Mouse (Mus musculus) cerebellum, adult 9-10 months (tissue): ENCODE results near the gene Gm37240.

Experiments
- DNase-seq: peaks from one replicate; pipeline ENCODE4 v3.0.0; 2022

The Gm37240 gene

DNA sequence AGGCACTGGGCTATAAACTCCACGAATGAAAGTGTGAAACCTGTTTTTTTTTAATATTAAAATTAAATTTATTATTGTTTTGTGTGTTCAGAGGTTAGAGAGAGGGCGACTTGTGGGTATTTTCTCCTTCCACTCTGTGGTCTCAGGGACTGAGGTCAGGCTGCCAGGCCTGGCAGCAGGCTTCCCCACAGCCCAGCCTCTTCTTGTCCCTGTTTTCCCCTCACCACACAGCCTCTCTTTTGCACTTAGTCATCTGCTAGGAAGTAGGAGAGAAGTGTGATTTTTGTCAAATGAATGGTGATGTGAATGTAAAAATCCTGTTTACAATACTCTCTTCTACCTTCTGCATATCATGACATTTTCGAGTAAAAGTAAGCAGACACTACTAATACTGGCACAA lies 1079.5 kb downstream of the Gm37240 start:
- no peak for DNase-seq

GRCm38 (mm10) chr3:84806206-84806605 lies 1081.1 kb downstream of the Gm37240 start:
- DNase-seq = no peak

GRCm38 (mm10) chr3:84804036-84804435 lies 1083.3 kb downstream of the Gm37240 start:
- no peak for DNase-seq

DNA sequence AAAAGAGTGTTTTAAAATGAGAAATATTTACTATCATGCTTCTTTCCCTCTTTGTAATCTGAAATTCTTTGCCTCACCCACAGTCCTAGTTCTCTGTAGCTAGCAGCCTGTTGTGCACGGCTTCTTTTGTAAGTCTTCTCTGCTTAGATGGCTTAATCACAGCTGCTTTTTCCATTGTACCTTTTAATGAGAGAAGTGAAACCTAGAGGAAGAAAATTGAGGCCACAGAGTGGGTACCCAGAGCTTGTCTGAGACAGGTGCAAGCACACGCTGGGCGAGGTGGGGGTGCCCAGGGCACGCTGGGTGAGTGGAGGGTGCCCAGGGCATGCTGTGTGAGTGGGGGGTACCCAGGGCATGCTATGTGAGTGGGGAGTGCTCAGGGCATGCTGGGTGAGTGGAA lies 1099.4 kb downstream of the Gm37240 start:
- DNase-seq = no peak

- no peak for DNase-seq
Measured at GRCm38 (mm10) chr3:84776084-84776483, 1111.2 kb downstream of the Gm37240 start.

DNA sequence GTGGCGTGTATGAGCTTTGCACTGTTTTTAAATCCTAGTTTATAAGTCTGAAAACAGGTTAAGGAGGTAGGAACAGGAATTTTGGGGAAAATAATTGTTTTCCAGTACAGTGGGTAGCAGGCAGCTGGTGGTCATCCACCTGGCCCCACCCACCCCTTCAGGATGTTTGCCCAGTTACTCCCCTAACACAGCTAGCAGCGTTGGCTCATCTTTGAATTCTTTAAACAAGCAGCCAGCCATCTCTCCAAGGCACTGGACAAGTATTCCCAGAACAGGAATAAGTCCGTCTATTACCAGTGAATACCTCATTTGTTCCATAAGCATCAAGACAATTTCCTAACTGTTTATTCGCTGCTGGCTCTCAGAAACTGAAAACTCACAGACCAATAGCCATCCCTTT lies 1111.7 kb downstream of the Gm37240 start:
- DNase-seq = no peak

GRCm38 (mm10) chr3:84775067-84775423 lies 1112.3 kb downstream of the Gm37240 start:
- DNase-seq = no peak

- no peak for DNase-seq
Measured at GRCm38 (mm10) chr3:84774246-84775066, 1112.9 kb downstream of the Gm37240 start.

GRCm38 (mm10) chr3:84771980-84772379 lies 1115.3 kb downstream of the Gm37240 start:
- DNase-seq = no peak

DNA sequence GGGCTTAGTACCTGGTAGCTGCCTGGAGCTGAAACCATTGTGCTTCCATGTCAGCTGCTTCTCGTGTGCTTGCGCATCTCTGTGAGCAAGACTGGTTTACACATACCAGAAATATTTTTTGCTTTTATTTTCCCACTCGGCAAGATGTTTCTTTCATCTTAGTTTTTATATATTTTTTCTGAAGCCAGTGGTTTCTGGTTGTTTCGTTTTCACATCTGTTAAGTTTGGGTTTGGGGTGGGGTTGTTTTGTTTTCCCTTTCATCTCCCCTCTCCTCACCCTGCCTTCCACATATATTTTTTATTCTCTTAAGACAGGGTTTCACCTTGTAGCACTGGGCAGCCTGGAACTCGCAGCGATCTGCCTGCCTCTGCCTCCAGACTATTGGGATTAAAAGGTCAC lies 1116.8 kb downstream of the Gm37240 start:
- no peak for DNase-seq

DNA sequence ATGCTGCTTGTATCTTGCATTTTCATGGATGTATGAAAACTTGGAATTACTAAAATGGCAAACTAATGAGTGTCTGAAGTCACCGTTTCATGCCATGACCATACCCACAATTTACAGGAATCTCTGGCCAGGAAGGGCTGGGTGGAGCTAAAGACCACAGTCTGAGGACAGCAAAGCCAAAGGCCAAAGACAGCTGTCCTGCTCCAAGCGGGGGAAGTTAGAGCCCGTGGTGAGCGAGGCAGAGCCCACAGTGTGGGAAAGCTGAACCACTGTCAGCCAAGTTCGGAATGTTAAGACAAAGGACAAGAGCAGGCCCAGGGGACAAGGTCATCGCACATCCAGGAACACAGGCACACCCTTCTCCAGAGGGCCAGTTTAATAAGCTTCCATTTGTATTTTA lies 1117.9 kb downstream of the Gm37240 start:
- no peak for DNase-seq

DNA sequence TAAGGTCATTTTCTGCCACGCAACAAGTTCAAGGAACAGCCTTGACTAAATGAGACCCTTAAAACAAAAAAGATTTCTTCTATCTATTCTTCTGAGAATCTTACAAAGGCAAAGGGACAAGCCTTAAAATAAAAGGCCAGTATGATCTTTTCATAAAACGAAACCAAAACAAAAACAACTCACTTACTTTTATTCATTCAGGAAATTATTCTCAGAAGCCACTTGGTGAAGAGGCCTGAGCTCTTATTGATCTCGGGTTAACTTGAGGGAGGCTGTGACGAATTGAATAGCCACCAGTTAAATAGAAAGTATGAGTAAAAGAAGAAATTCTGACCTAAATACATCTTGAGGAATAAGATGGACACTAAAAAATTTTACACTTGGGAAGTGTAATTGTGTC lies 1118.4 kb downstream of the Gm37240 start:
- no peak for DNase-seq

DNA sequence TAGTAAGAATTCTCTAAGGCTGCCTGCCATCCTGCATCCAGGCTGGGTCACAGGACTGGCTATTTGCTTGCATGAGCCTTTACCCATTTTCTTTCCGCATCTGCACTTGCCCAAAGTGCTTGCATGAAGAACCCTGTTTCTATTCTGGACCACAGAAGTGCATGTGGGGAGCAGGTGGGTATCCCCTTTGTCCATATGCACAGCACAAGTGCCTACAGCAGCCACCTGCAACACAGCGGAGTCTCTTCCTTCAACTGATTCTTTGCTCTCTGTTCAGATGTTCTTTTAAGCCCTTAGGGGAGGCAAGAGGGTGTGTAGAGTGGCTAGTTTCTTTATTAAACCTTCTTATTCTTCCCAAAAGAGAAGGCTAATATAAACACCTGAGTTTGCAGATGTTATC lies 1133.5 kb downstream of the Gm37240 start:
- no peak for DNase-seq

- no peak for DNase-seq
Measured at GRCm38 (mm10) chr3:84749222-84749621, 1138.1 kb downstream of the Gm37240 start.

GRCm38 (mm10) chr3:84748139-84748538 lies 1139.2 kb downstream of the Gm37240 start:
- no peak for DNase-seq

DNA sequence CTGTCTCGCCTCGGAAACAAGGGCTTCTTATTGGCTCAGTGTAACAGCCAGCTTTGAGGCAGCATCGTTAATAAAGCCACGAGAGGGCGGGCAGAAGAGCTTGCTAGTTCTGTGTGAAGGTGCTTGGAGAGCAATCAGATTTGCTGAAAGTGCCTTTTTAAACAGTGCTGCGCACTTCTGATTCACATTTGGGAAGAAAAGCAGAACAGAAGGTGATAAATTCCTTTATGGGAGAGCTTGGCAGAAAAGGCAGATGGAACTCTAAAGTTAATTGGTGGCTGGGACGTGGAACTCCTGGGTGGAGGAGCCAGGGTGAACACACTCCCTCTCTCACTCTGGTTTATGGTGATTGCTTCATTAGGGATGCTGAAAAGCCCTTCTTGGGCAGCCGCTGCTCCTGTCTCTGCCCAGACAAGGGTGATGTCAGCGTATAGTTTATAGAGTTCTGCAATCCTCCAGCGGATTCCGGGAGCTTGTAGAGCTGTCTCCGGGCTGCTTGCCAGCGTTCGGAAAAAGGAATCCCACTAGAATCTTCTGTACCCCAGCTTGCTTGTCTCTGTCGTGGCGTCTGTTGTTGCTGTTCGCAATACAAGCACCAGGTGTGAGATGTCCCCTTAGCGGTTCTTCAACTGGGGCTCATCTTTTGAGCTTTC lies 1141.7 kb downstream of the Gm37240 start:
- no peak for DNase-seq

GRCm38 (mm10) chr3:84744707-84745106 lies 1142.6 kb downstream of the Gm37240 start:
- no peak for DNase-seq

- DNase-seq = no peak
Measured at GRCm38 (mm10) chr3:84740050-84740596, 1147.2 kb downstream of the Gm37240 start.

DNA sequence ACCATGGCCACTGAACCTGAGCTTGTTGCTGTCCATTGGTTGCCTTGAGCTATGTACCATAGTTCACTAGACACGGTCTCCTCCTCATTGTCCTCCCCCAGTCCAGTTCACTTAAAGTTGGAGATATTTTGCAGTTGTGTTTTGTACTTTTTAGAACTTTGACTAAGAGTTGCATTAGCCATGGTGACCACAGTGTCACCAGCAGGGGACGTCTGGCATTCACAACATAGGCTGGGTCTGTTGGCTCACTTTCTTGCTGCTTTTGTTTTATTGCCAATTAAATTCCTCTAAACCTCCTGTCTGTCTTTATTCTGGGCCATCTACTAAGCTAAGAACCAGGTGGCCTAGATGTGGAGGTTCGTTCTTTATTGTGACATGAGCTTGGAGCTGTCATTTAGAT lies 1150.2 kb downstream of the Gm37240 start:
- no peak for DNase-seq

- no peak for DNase-seq
Measured at GRCm38 (mm10) chr3:84735716-84736115, 1151.6 kb downstream of the Gm37240 start.

DNA sequence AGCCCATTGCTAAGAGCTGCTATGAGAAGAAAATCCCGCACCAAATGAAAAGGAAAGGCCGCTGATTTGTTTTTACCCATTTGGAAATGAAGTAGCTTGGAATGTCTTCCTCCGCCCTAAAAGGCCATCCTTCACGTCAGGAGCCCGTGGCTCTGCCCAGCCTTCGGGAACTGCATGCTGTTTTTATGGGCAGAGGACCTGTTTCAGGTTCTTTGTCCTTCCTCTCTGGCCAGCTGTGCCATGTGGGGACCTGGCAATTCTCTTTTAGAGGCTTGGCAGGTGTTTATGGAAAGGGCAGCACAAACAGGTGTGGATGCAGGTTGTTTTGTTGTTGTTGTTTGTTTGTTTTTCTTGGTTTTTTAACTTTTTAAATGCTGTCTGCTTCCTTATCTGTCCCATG lies 1154.8 kb downstream of the Gm37240 start:
- no peak for DNase-seq

DNA sequence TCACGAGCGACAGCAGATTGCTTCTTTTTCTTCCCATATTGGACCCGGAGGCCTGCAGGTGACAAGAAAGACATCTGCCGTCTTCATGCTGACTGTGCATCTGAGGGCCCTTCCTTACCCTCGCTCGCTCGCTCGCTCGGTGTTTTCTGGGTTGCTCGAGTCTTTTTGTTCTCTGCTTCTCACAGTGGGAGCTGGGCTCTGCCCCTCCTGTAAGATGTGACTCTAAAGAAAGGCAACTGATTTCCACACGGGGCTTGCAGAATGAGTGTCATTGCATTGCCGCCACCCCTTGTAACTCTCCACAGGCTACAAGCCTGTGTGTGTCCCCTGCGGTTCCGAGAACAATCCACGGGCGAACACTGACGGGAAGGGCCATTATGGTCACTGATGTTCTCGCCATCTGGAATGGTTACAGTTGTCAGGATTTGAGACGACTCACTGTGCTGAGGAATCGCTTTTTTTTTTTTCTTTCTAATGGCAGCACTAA lies 1155.3 kb downstream of the Gm37240 start:
- peak; percentile 43 for DNase-seq

- DNase-seq = no peak
Measured at GRCm38 (mm10) chr3:84731403-84732015, 1155.8 kb downstream of the Gm37240 start.

DNA sequence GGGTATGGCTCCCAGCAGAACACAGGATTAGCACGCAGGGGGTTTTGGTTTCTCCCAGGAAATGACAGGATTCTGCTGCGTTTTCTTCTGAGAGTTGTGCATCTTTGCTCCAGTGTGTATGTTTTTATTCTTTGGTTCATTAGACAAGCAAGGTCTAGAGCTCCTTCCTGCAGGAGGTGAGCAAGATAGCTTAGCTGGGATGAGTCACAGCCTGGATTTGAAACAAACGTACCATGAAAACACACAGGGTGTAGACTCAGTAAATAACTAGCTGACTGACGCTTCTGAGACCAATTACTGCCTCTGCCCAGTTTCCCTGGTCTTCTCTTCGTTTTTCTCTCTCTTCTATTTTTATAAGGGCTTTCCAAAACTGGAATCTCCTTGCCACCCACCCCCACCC lies 1156.3 kb downstream of the Gm37240 start:
- DNase-seq = no peak
